In the genomic region with DNA sequence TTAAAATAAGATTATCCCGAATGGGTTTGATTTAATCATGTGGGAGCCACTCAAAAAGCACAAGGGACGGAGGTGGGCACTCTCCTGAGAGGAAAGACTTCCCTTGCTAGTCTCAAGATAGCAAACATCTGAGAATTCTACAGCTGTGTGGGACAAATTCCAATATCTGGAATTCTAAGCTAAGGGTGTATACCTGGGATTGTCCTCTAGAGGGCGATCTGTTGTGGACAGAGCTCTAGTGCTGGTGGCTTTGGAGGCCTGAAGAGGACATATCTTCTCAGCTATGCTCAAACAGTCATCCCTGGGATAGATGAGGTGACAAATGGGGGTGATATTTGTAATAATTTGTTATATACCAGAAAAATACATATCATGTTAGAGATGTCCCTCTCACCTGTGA, we compare ENCODE assay signal across 11 mouse cellular contexts.
DNase-seq lines count a peak whose midpoint lies in the region; ATAC-seq and TF ChIP-seq lines count a peak whose summit lies in the region.
"Had no signal": no experiment of that assay in that cellular context is flagged by ENCODE, and none has a peak within 500 bp of the region (broad histone marks: within the 10 kb centered on the region; RNA-seq: fewer than 3 reads in every experiment).

No protein-coding gene starts in this region.

- in situ Hi-C loops in ES-E14 (cut with MboI; ENCODE audit: low sequenced_read_pairs in 2 of 2, unreplicated experiment in 2 of 2) = no loop called here

- no peaks in the 10 kb centered on the region for H3K4me1 ChIP-seq in ES-E14 (ENCODE audit: control insufficient read depth in 2 of 2, insufficient read depth in 2 of 2, low read length in 2 of 2, poor library complexity in 1 of 2)
- H3K4me1 ChIP-seq: kidney, embryonic 15.5 days had no signal

- H3K4me3 ChIP-seq in left cerebral cortex, adult 2 months = no peak overlapping the region
- no peak overlapping the region for H3K4me3 ChIP-seq in ES-E14 (ENCODE audit: insufficient read depth in 1 of 2, low read depth in 1 of 2, low read length in 2 of 2, poor library complexity in 1 of 2, severe bottlenecking in 1 of 2)
- H3K4me3 ChIP-seq: erythroblast, embryonic 14.5 days; kidney, embryonic 15.5 days had no signal

- H3K27ac ChIP-seq in left cerebral cortex, adult 2 months = no peak overlapping the region
- no peak overlapping the region for H3K27ac ChIP-seq in ES-E14 (ENCODE audit: insufficient read depth, low read depth, low read length, poor library complexity, severe bottlenecking)
- H3K27ac ChIP-seq: kidney, embryonic 15.5 days had no signal

- peak; percentile 44; the same call in 1 of the 2 replicates for ATAC-seq in granulocyte monocyte progenitor cell, adult 5-6 weeks (replicated peaks; ENCODE audit: poor library complexity, severe bottlenecking)
- ATAC-seq in erythroid progenitor cell, adult 5-6 weeks (replicated peaks; ENCODE audit: low FRiP score, poor library complexity, severe bottlenecking) = no peak

- H3K9me3 ChIP-seq in ES-E14 (ENCODE audit: control insufficient read depth, insufficient read depth, low read depth, low read length) = no peaks in the 10 kb centered on the region
- H3K9me3 ChIP-seq: kidney, embryonic 15.5 days had no signal

- H3K36me3 ChIP-seq in ES-E14 (ENCODE audit: control insufficient read depth, insufficient read depth, low read length, poor library complexity, severe bottlenecking) = no peaks in the 10 kb centered on the region
- H3K36me3 ChIP-seq: kidney, embryonic 15.5 days had no signal

- peak; percentile 64 for TF ChIP-seq CTCF in left cerebral cortex, adult 2 months (IDR thresholded peaks at IDR 0.05)

- peak; percentile 48 for DNase-seq in embryo, embryonic 10.5 days (ENCODE audit: low spot score)
- no peak for DNase-seq in embryo, embryonic 10 days (ENCODE audit: low spot score)
- no peak for DNase-seq in left cerebral cortex, adult 2 months (ENCODE audit: extremely low spot score in 1 of 2, low spot score in 2 of 2)
- DNase-seq in left cerebral cortex, postnatal 14 days (ENCODE audit: low spot score in 2 of 2) = no peak
- peak; percentile 15 for DNase-seq in ES-E14 (ENCODE audit: low read depth, low spot score)
- no peak for DNase-seq in gastrocnemius, postnatal 4 days (ENCODE audit: low spot score in 2 of 2)
- DNase-seq: left cerebral cortex, postnatal 4 days had no signal

- intact Hi-C loops in left cerebral cortex, adult 2 months (cut with DNase I) = no loop called here
- intact Hi-C loops in left cerebral cortex, postnatal 14 days (cut with DNase I) = no loop called here

- H3K9ac ChIP-seq in ES-E14 (ENCODE audit: insufficient read depth, low read depth, low read length, poor library complexity, severe bottlenecking) = no peak overlapping the region
- H3K9ac ChIP-seq: kidney, embryonic 15.5 days had no signal

TF ChIP-seq in ES-E14, 5 proteins besides CTCF, POLR2A, EP300 and RAD21:
- TF ChIP-seq CHD2 (IDR thresholded peaks at IDR 0.05; ENCODE audit: low read depth, low read length) (no peak), MAFK (IDR thresholded peaks at IDR 0.05; ENCODE audit: insufficient read depth, low read depth, low read length) (no peak), HCFC1 (IDR thresholded peaks at IDR 0.05; ENCODE audit: borderline replicate concordance, insufficient read depth, low read length) (no peak), ZNF384 (IDR thresholded peaks at IDR 0.05; ENCODE audit: low read depth, low read length) (no peak), ZC3H11A (IDR thresholded peaks at IDR 0.05; ENCODE audit: borderline replicate concordance, low read depth, low read length) (no peak)

Comparison
In these comparisons a context has a peak if more than half of its experiments do, and no peak if none do; other contexts are left out.
1. DNase-seq: peak in embryo, embryonic 10.5 days (single experiment) and ES-E14 (single experiment); none in embryo, embryonic 10 days (single experiment), left cerebral cortex, adult 2 months (0 of 2), left cerebral cortex, postnatal 14 days (0 of 2) and gastrocnemius, postnatal 4 days (0 of 2).